Mouse (Mus musculus): ENCODE data around the gene Hgd. TPM values are rescaled to one million over a fixed set of nuclear protein-coding genes. Genes with fewer than 3 reads are reported as not detected.

The Hgd gene
- polyA plus RNA-seq, 1 experiment: 0.31 TPM

DNA sequence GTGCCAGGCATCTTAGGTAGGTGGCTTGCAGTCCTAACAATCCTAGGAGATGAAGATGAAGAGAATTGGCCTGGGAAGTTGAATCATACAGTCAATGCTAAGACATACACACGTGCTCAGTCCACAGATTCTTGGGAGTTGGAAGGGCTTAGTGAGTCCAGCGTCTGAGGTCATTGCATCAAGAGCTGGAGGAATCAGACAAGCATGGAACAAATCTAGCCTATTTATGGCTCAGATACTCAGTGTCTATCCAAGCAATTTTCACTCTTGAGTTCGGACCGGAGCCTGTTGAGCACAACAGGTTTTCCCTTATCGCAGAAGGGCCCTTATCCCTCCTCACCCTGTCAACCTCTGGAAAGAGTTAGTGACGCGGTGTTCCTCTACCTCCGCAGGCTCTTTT lies 11.6 kb downstream of the Hgd start:
- Histone ChIP-seq H3K4me1 (ENCODE audit: control insufficient read depth, insufficient read depth, low read length) (no peaks in the 10 kb centered on the region), H3K4me3 (replicated peaks; ENCODE audit: extremely low read depth, low read depth, low read length) (no peak overlapping the region)
- DNase-seq: no peak
- WGBS: 84% methylated on average over 8 of the region's 8 CpGs
- TF ChIP-seq CTCF (IDR thresholded peaks at IDR 0.05; ENCODE audit: insufficient read depth, low read length) (no peak), POLR2A (IDR thresholded peaks at IDR 0.05; ENCODE audit: borderline replicate concordance, extremely low read depth, low read depth, low read length) (no peak)

DNA sequence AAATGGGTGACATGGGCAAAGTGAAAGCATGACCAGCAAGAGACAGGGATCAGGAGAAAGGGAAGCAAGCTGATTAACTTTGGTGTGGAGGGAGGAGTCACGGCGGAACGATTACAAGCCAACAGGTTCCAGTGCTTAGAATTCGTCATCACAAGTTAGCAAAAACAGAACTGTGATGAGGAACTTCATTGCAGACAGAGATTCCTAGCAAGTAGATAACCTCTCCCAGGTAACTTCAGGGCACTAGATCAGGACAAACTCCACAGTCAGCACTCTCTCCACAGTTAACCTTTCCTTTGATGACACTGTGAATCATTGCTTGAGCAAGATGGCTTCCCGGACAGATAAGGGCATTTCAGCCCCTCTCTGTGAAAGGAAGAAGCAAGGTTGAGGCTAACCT lies 17.5 kb downstream of the Hgd start:
- TF ChIP-seq POLR2A (IDR thresholded peaks at IDR 0.05; ENCODE audit: borderline replicate concordance, extremely low read depth, low read depth, low read length): no peak
- no peak for TF ChIP-seq CTCF (IDR thresholded peaks at IDR 0.05; ENCODE audit: insufficient read depth, low read length)
- no peak for DNase-seq
- 64% methylated on average over 5 of the region's 5 CpGs for WGBS
- H3K4me3 ChIP-seq (replicated peaks; ENCODE audit: extremely low read depth, low read depth, low read length): no peak overlapping the region
- no peaks in the 10 kb centered on the region for H3K4me1 ChIP-seq (ENCODE audit: control insufficient read depth, insufficient read depth, low read length)

DNA sequence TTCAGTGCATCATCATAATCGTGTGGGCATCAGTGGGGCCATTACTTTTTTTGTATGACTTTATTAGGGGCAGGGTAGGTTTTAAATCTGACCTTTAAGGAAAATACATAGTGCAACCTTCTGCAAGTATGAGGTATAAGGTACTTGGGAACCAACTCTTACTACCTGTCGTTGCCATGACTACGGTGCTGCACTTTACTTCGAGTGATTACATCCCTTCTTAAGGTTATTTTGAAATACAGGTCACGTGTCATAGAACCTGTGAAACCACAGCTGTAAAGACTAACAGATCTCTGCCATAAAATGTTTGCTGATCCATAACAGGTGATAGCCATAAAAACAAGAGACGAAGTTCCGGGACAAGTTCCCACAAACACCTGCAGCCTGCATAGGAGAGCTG lies 18.5 kb downstream of the Hgd start:
- TF ChIP-seq CTCF (IDR thresholded peaks at IDR 0.05; ENCODE audit: insufficient read depth, low read length): no peak
- TF ChIP-seq POLR2A (IDR thresholded peaks at IDR 0.05; ENCODE audit: borderline replicate concordance, extremely low read depth, low read depth, low read length): no peak
- whole genome bisulfite sequencing: 78% methylated on average over 7 of the region's 7 CpGs
- no peak for DNase-seq
- Histone ChIP-seq H3K4me3 (replicated peaks; ENCODE audit: extremely low read depth, low read depth, low read length) (no peak overlapping the region), H3K4me1 (ENCODE audit: control insufficient read depth, insufficient read depth, low read length) (no peaks in the 10 kb centered on the region)

DNA sequence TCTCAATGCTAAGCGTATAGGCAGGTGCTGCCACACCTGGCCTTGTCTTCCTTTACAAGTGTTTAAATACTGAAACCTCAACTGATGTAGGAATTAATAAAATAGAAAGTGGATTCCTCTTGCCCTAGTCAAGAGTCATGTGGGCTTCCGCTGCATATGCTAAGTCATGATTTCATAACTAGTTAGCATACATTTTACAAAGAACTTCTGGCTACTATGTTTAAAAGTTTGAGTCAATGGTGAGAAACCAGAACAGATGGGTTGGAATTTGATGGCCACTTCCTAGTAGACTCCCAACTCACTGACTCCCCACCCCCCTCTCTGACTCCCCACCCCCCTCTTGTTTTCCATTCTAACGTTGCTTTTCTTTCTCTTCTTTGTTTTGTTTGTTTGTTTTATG lies 19.4 kb downstream of the Hgd start:
- WGBS: 59% methylated on average over 3 of the region's 3 CpGs
- H3K4me1 ChIP-seq (ENCODE audit: control insufficient read depth, insufficient read depth, low read length): no peaks in the 10 kb centered on the region
- TF ChIP-seq CTCF (IDR thresholded peaks at IDR 0.05; ENCODE audit: insufficient read depth, low read length) (no peak), POLR2A (IDR thresholded peaks at IDR 0.05; ENCODE audit: borderline replicate concordance, extremely low read depth, low read depth, low read length) (no peak)
- DNase-seq: no peak
- H3K4me3 ChIP-seq (replicated peaks; ENCODE audit: extremely low read depth, low read depth, low read length): no peak overlapping the region

DNA sequence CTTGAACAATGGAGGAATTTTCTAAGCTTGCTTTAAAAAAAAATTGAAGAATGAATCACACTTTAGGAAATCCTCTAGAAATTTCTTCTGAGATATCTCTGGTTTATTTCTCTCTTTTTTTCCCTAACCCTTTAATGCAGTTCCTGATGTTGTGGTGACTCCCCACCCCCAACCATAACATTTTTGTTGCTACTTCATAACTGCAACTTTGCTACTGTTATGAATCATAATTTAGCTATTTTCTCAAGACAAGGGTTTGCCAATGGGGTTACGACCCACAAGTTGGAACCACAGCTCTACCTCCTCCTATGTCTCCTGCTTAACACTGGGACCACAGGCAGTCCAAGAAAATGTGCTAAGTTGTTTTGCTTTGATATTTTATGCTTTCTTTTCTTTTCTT lies 23.5 kb downstream of the Hgd start:
- H3K4me1 ChIP-seq (ENCODE audit: control insufficient read depth, insufficient read depth, low read length): no peaks in the 10 kb centered on the region
- 83% methylated on average over 1 of the region's 1 CpGs for WGBS
- TF ChIP-seq CTCF (IDR thresholded peaks at IDR 0.05; ENCODE audit: insufficient read depth, low read length) (no peak), POLR2A (IDR thresholded peaks at IDR 0.05; ENCODE audit: borderline replicate concordance, extremely low read depth, low read depth, low read length) (no peak)
- no peak for DNase-seq
- no peak overlapping the region for H3K4me3 ChIP-seq (replicated peaks; ENCODE audit: extremely low read depth, low read depth, low read length)

DNA sequence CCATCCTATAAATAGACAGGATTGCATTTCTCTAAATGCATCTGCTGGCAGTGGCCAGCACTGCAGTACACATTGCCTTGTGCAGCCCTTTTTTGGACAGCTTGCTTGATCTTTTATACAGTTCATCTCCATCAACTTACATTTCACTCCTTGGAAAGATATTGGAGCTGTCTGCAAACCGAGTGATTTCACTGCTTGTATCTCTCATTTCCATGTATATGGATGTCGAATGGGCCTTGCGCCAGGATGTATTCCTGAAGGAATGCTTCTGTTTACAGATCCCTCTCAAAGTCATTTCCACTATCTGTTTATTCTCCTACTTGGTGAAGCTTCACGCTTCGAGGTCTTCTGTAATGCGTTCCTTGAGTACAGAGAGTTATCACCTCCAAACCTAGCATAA lies 24.3 kb downstream of the Hgd start:
- no peak overlapping the region for H3K4me3 ChIP-seq (replicated peaks; ENCODE audit: extremely low read depth, low read depth, low read length)
- H3K4me1 ChIP-seq (ENCODE audit: control insufficient read depth, insufficient read depth, low read length): no peaks in the 10 kb centered on the region
- DNase-seq: no peak
- WGBS: 56% methylated on average over 6 of the region's 6 CpGs
- TF ChIP-seq CTCF (IDR thresholded peaks at IDR 0.05; ENCODE audit: insufficient read depth, low read length) (no peak), POLR2A (IDR thresholded peaks at IDR 0.05; ENCODE audit: borderline replicate concordance, extremely low read depth, low read depth, low read length) (no peak)

DNA sequence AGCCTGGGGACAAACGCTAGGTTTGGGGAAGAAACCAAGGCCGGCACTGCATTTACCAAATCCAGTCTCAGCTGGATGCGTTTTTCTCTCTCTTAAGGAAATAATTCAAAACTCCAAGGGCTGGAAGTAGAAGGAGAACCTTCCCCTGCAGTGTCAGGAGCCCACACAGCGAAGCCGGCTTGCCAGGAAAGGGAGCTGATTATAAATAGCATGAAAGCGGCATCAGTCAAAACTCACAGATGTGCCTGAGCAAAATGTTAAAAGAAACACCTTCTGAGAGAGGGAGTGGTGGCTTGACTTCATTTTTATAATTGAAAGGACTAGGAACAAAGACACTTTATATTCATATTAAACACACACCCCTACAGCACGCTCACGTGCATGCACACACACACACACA lies 30.4 kb downstream of the Hgd start:
- no peak for DNase-seq
- H3K4me3 ChIP-seq (replicated peaks; ENCODE audit: extremely low read depth, low read depth, low read length): no peak overlapping the region
- H3K4me1 ChIP-seq (ENCODE audit: control insufficient read depth, insufficient read depth, low read length): no peaks in the 10 kb centered on the region
- WGBS: 79% methylated on average over 8 of the region's 8 CpGs
- TF ChIP-seq POLR2A (IDR thresholded peaks at IDR 0.05; ENCODE audit: borderline replicate concordance, extremely low read depth, low read depth, low read length) (no peak), CTCF (IDR thresholded peaks at IDR 0.05; ENCODE audit: insufficient read depth, low read length) (no peak)

DNA sequence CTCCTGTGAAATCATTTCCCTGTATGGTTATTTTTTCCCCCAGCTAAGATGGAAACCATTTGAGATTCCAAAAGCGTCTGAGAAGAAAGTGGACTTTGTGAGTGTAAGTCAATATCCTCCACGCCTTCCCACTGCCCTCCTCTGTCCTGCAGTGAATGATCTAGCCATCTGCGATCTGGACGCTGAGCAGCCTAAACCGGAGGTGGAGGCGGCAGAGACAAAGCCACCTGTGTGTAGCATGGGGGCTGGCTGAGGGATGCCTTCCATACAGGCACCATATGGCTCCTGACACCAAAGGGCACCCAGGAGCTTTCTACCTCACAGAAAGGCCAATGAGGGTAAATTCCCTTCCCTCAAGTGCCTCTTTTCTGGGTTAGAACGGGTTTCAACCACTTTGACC lies 31.1 kb downstream of the Hgd start:
- no peak for DNase-seq
- Histone ChIP-seq H3K4me1 (ENCODE audit: control insufficient read depth, insufficient read depth, low read length) (no peaks in the 10 kb centered on the region), H3K4me3 (replicated peaks; ENCODE audit: extremely low read depth, low read depth, low read length) (no peak overlapping the region)
- 76% methylated on average over 7 of the region's 7 CpGs for WGBS
- TF ChIP-seq CTCF (IDR thresholded peaks at IDR 0.05; ENCODE audit: insufficient read depth, low read length): no peak

DNA sequence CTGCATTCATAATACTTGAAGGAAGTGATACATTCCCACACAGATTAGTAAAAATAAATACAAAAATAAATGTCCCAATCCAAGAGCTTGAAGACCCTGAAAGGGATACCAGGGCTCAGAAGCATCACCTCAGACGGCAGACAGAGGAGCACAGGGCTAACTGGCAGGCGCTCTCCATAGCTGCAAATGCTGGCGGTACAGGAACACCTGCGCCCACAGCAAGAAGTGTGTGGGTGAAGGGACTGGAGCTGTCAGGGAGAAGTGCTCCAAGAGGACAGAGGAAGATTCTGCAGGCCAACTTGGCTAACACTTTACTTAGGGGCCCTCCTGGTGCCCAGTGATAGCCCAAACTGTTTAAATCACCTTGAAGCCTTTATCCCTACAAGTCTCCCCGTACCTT lies 32.1 kb downstream of the Hgd start:
- no peaks in the 10 kb centered on the region for H3K4me1 ChIP-seq (ENCODE audit: control insufficient read depth, insufficient read depth, low read length)
- no peak for DNase-seq
- 87% methylated on average over 5 of the region's 5 CpGs for whole genome bisulfite sequencing

DNA sequence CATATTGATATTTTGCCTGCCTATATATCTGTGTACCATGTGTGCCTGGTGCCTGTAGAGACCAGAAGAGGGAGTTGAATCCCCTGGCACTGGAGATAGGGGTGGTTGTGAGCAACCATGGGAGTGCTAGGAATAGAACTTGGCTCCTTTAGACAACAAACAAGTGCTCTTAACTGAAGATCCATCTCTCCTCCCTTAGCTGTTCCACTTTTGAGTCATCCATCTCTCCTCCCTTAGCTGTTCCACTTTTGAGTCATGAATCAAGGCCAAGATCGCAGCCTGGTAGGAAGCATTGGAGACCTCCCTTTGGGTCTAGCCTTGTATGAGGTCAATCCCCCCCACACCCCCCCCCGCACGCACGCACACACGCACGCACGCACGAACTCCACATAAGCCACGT lies 34.6 kb downstream of the Hgd start:
- TF ChIP-seq POLR2A (IDR thresholded peaks at IDR 0.05; ENCODE audit: borderline replicate concordance, extremely low read depth, low read depth, low read length): no peak
- TF ChIP-seq CTCF (IDR thresholded peaks at IDR 0.05; ENCODE audit: insufficient read depth, low read length): no peak
- DNase-seq: no peak
- Histone ChIP-seq H3K4me1 (ENCODE audit: control insufficient read depth, insufficient read depth, low read length) (no peaks in the 10 kb centered on the region), H3K4me3 (replicated peaks; ENCODE audit: extremely low read depth, low read depth, low read length) (no peak overlapping the region)
- WGBS: 88% methylated on average over 9 of the region's 9 CpGs

More for the DNA sequence above, 32.1 kb downstream of the Hgd start:
- H3K4me3 ChIP-seq (replicated peaks; ENCODE audit: extremely low read depth, low read depth, low read length): no peak overlapping the region
- TF ChIP-seq CTCF (IDR thresholded peaks at IDR 0.05; ENCODE audit: insufficient read depth, low read length) (no peak), POLR2A (IDR thresholded peaks at IDR 0.05; ENCODE audit: borderline replicate concordance, extremely low read depth, low read depth, low read length) (no peak)

DNA sequence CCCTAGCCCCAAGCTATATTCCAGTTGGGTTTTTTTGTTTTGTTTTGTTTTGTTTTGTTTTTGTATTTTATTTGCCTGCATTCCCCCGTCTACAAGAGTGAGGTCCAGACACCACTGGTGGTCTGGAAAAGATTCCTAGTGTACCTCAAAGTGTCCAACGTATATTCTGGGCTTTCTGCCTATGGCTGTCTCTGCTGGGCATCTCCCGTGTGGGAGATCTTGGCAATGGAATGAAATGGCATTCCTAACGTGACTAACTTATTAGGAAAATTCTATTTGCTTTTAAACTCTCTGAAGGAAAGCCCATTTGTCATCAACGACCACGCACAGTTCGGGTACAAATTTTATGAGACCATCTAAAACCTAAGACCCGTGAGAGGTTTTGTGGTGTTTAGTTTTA lies 35.5 kb downstream of the Hgd start:
- WGBS: 59% methylated on average over 8 of the region's 8 CpGs
- Histone ChIP-seq H3K4me1 (ENCODE audit: control insufficient read depth, insufficient read depth, low read length) (no peaks in the 10 kb centered on the region), H3K4me3 (replicated peaks; ENCODE audit: extremely low read depth, low read depth, low read length) (no peak overlapping the region)
- no peak for TF ChIP-seq CTCF (IDR thresholded peaks at IDR 0.05; ENCODE audit: insufficient read depth, low read length)
- TF ChIP-seq POLR2A (IDR thresholded peaks at IDR 0.05; ENCODE audit: borderline replicate concordance, extremely low read depth, low read depth, low read length): no peak
- DNase-seq: no peak
